Mouse (Mus musculus): Measurements from ENCODE around the gene Rps6ka4. TPM values are rescaled to one million over a fixed set of nuclear protein-coding genes. Genes with fewer than 3 reads are reported as not detected.

Rps6ka4 gene
- polyA plus RNA-seq, 1 experiment from 2014 or later: 10.8 TPM

DNA sequence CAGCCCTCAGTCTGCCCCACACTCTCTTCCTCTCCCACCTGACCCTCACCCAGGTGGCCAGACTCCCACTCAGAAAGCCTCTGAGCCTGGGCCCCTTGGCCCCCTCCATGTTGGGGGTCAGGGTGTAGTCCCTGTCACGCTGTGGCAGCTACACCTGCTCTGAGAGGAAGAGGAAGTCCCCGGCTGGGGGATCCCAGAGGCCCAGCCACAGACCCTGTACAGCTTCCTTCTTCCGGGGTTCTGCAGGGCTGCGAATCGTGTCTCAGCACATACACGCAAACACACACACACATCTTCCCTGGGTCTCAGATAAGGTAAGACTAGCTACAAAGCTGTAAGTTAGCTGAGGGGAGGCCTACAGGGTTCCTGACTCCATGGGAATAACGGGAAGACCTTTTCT, 17.6 kb upstream of the Rps6ka4 start, which contains the start of gene Ccdc88b:
Gene Ccdc88b (minus strand): TSS at position 181 of the 400 bp plus-strand sequence.
- Histone ChIP-seq H3K4me2 (replicated peaks) (no peak within 1 kb of the TSS), H3K4me1 (peaks cover 23% of the 10 kb centered on the region), H3K9ac (replicated peaks) (no peak within 1 kb of the TSS), H3K27ac (replicated peaks) (no peak within 1 kb of the TSS), H3K4me3 (no peak within 1 kb of the TSS), H3K36me3 (no peaks in the 10 kb centered on the region), H3K9me3 (no peaks in the 10 kb centered on the region), H3K27me3 (peaks cover 29% of the 10 kb centered on the region)
- WGBS: 74% methylated on average over 7 of the region's 7 CpGs
- no peak for ATAC-seq (ENCODE audit: low FRiP score, low read depth)

DNA sequence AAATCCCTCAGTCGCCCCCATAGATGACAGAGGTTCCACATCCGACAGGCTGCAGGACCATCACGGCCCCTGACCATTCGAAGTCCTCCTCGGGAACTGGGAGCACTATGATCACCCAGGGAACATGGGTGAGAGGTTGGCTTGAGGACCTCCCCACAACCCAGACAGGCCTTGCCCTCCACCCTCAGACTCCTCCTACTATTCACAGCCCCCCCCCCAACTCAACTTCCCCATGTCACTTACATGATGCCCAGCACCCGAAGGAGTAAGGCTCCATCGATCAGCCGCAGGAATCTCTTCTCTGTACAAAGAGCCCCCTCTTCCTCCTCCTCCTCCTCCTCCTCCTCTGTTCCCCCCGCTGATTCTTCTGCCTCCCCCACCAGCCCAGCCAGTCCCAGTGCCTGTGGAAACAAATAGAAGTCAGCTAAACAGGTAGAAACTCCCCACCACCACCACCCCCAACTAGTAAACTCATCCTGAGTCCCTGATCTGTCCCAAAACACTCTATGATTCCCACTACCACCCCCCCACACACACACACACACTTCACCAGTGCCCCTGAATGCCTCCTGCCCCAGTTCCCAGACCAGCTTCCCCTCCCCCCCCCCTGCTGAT, 17.1 kb upstream of the Rps6ka4 start:
- Histone ChIP-seq H3K9me3 (no peaks in the 10 kb centered on the region), H3K27me3 (peaks cover 34% of the 10 kb centered on the region), H3K4me3 (no peak overlapping the region), H3K9ac (replicated peaks) (no peak overlapping the region), H3K4me2 (replicated peaks) (no peak overlapping the region), H3K4me1 (peaks cover 23% of the 10 kb centered on the region), H3K36me3 (no peaks in the 10 kb centered on the region), H3K27ac (replicated peaks) (no peak overlapping the region)
- 75% methylated on average over 9 of the region's 9 CpGs for WGBS
- no peak for ATAC-seq (ENCODE audit: low FRiP score, low read depth)

DNA sequence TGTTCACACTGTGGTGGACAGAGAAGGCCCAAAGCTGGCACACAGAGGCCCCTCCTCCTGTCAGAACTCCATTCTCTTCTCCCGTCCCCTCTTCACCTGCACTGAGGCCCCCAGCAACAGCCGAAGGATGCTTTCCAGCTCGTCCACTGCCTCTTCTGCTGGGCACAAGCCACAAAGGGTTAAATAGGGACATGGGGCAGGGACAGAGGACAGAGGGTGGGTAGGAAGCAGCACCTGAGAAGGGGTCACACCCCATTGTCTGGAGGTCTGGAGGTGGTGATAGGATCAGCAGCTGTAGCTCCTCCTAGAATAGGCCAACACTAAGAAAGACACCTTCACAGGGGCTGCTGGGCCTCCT, 16.5 kb upstream of the Rps6ka4 start:
- H3K4me1 ChIP-seq: peaks cover 23% of the 10 kb centered on the region
- peaks cover 34% of the 10 kb centered on the region for H3K27me3 ChIP-seq
- H3K9ac ChIP-seq (replicated peaks): no peak overlapping the region
- no peak overlapping the region for H3K4me2 ChIP-seq (replicated peaks)
- H3K9me3 ChIP-seq: no peaks in the 10 kb centered on the region
- ATAC-seq (ENCODE audit: low FRiP score, low read depth): no peak
- H3K36me3 ChIP-seq: no peaks in the 10 kb centered on the region
- H3K4me3 ChIP-seq: no peak overlapping the region
- 54% methylated on average over 3 of the region's 3 CpGs for WGBS
- no peak overlapping the region for H3K27ac ChIP-seq (replicated peaks)

DNA sequence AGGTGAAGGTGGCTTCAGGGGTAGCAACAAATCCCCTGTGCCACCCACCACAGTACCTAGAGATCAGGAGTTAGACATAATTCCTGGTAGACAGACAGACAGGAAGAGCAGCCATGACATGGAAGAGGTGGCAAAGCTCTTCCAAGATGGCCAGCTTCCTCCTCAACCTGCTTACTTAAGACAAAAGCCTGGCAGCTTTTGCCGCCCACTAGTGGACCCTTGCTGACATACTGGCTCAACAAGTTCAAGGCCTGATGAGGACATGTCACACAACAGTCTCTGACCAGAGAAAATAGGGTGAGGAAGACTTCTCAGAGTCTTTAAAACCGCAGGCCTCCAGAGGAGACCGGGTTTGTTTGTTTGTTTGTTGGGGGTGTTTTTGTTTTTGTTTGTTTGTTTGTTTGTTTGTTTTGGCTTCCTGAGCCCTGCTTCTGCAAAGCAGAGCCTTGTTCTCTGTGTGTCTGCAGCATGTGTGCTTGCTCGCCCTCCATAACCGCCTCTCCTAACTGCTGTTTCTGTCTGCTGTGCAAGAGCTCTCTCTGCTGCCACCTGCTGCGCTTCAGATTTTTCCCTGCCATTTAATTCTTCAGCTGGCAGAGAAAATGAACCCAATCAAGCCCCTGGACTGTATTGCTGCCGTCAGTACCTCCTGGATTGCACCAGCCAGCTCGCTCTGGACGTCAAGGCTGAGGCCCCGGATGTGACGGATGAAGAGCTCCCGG, 16.0 kb upstream of the Rps6ka4 start:
- Histone ChIP-seq H3K27ac (replicated peaks) (no peak overlapping the region), H3K4me2 (replicated peaks) (no peak overlapping the region), H3K4me3 (no peak overlapping the region), H3K9ac (replicated peaks) (no peak overlapping the region), H3K27me3 (peaks cover 34% of the 10 kb centered on the region), H3K9me3 (no peaks in the 10 kb centered on the region), H3K4me1 (peaks cover 23% of the 10 kb centered on the region), H3K36me3 (no peaks in the 10 kb centered on the region)
- ATAC-seq (ENCODE audit: low FRiP score, low read depth): no peak
- 48% methylated on average over 12 of the region's 12 CpGs for WGBS

DNA sequence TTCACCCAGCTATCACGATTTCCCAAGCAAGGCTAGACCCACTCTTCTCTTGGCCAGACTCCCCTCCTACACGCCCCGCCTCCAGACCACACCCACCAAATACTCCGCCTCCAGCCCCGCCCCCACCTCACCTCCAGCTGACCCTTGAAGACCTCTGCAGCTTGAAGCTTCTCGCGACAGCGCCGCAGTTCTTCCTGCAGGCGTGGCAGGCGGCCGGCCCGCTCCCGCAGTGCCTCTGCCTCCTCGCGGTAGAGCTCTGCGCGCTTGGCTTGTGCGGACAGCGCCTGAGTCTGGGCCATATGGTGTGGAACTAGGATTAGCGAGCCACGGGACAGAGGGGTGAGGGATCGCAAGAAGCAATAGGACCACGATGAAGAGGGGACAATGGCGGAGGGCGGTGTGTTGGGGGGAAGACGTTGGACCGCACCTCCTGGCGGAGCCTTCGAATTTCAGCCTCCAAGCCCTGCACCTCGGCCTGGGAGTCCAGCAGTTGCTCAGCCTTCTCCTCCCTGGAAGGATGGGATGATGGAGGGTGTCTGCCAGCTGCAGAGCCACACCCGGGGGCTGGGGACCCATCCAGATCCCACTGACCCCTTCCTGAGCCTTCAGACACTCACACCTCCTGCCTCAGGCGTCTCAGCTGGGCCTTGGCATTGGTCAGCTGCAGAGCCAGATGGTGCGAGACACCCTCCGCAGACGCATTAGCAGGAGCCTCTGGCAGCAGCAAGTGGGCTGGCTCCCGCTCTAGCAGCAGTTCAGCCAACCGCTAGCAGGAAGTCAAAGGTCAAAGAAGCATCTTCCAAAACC, 15.0 kb upstream of the Rps6ka4 start:
- H3K27me3 ChIP-seq: peaks cover 42% of the 10 kb centered on the region
- H3K4me3 ChIP-seq: peak overlapping the region; percentile 22
- peak; percentile 75 for ATAC-seq (ENCODE audit: low FRiP score, low read depth)
- peak overlapping the region; percentile 44 for H3K4me2 ChIP-seq (replicated peaks)
- H3K27ac ChIP-seq (replicated peaks): peak overlapping the region; percentile 52
- no peak overlapping the region for H3K9ac ChIP-seq (replicated peaks)
- WGBS: 5% methylated on average over 38 of the region's 38 CpGs
- peaks cover 23% of the 10 kb centered on the region for H3K4me1 ChIP-seq
- no peaks in the 10 kb centered on the region for H3K9me3 ChIP-seq
- H3K36me3 ChIP-seq: no peaks in the 10 kb centered on the region

DNA sequence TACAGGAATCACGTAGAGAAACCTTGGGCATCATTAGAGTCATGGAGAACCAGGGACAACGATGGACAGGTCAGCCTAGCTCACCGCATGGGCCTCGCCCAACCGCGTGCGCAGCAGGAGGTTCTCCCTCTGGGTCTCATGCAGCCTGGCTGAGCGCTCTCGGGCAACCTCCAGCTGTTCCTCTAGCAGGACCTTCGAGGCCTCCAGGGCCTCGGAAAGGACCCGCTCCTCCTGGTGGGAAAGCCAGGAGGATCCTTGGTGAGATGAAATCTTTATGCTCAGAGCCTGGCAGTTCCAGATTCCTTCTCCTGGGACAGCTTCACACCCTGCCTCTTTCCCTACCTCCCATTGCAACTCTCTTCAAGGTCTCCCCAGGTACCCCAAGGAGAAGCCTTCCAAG, 14.2 kb upstream of the Rps6ka4 start:
- ATAC-seq (ENCODE audit: low FRiP score, low read depth): no peak
- Histone ChIP-seq H3K4me3 (no peak overlapping the region), H3K9ac (replicated peaks) (no peak overlapping the region), H3K27me3 (peaks cover 49% of the 10 kb centered on the region), H3K4me2 (replicated peaks) (peak overlapping the region; percentile 44), H3K27ac (replicated peaks) (no peak overlapping the region), H3K36me3 (no peaks in the 10 kb centered on the region), H3K9me3 (no peaks in the 10 kb centered on the region), H3K4me1 (peaks cover 23% of the 10 kb centered on the region)
- whole genome bisulfite sequencing: 87% methylated on average over 12 of the region's 12 CpGs

DNA sequence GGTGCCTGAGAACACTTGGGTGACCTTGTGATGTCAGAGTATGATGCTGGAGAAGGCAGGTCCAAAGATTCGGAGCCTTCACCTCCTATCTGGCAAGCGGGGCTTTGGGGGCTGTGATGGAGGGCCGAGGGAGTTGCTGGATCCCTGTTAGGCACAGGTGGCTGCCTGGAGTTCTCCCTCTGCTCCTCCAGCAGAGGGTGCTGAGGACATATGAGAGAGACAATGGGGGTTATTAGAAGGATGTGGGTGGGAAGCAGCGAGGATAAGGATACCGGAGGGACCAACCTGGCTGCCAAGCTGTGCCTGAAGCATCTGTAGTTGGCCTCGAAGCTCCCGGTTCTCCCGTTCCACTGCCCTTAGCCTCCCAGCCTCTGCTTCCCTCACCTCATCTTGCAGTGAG, 13.5 kb upstream of the Rps6ka4 start:
- H3K4me2 ChIP-seq (replicated peaks): no peak overlapping the region
- 78% methylated on average over 8 of the region's 8 CpGs for WGBS
- ATAC-seq (ENCODE audit: low FRiP score, low read depth): no peak

DNA sequence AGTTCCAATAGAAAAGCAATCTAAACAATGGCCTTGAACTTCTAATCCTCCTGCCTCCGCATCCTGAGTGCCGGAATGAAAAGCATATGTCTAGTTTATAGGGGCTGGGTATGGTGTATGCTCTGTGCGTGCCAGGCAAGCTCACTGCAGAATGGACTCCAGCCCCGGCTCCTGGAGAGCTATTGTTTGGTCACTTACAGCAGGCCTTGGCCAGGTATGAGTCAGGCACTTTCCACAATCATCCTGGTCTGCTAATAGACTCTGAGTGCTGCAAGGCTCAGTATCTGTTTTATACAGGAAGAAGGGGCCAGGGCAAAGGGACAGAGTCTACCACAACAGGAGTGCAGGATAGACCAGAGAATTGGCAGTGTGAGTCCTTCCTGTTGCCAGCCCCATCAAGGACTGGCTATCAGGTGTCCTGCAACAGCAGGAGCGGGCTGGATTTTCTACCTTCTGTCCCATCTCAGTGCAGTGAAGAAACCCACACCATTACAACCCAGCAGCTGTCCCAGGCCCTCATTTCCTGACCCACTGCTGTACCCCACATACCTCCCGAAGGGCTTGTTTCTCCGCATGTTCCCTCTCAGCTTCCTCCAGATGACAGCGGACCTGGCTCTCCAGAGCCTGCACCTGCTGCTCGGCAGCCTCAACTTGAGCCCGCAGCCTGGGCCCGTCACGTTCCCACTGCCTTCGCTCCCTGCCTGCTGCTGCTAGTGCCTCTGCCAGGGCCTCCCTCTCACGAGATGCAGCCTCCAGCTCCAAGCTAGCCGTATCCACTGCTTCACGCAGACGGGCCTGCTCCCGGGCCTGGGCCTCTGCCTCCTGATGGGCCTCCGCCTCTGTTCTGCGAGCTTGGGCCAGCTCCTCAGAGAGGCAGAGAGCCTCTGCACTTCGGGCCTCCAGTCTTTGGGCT, 12.2 kb upstream of the Rps6ka4 start:
- Histone ChIP-seq H3K9me3 (no peaks in the 10 kb centered on the region), H3K4me2 (replicated peaks) (no peak overlapping the region), H3K27ac (replicated peaks) (no peak overlapping the region), H3K4me3 (no peak overlapping the region), H3K4me1 (peaks cover 28% of the 10 kb centered on the region), H3K36me3 (no peaks in the 10 kb centered on the region), H3K9ac (replicated peaks) (no peak overlapping the region), H3K27me3 (peaks cover 70% of the 10 kb centered on the region)
- 78% methylated on average over 21 of the region's 21 CpGs for WGBS
- ATAC-seq (ENCODE audit: low FRiP score, low read depth): no peak

More for the DNA sequence above, 13.5 kb upstream of the Rps6ka4 start:
- Histone ChIP-seq H3K9ac (replicated peaks) (no peak overlapping the region), H3K4me1 (peaks cover 23% of the 10 kb centered on the region), H3K9me3 (no peaks in the 10 kb centered on the region), H3K36me3 (no peaks in the 10 kb centered on the region), H3K4me3 (no peak overlapping the region), H3K27ac (replicated peaks) (no peak overlapping the region), H3K27me3 (peaks cover 57% of the 10 kb centered on the region)

DNA sequence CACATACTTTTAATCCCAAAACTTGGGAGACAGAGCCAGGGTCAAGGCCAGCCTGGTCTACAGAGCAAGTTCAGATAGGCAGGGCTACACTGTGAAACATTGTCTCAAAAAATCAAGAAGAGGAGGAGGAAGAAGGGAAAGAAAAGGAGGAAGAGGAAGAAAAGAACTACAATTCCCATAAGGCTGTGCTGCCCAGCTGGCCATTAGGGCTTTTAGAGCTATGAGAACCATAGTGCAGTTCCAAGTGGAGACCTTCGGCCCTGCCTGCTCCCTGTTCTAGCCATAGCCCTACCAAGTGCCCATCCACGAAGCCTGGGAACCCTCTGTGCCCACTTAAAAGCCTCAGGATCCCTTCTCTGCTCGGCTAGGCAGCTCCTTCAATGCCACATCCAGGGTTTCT, 11.1 kb upstream of the Rps6ka4 start:
- H3K36me3 ChIP-seq: no peaks in the 10 kb centered on the region
- whole genome bisulfite sequencing: 78% methylated on average over 3 of the region's 3 CpGs
- ATAC-seq (ENCODE audit: low FRiP score, low read depth): no peak

DNA sequence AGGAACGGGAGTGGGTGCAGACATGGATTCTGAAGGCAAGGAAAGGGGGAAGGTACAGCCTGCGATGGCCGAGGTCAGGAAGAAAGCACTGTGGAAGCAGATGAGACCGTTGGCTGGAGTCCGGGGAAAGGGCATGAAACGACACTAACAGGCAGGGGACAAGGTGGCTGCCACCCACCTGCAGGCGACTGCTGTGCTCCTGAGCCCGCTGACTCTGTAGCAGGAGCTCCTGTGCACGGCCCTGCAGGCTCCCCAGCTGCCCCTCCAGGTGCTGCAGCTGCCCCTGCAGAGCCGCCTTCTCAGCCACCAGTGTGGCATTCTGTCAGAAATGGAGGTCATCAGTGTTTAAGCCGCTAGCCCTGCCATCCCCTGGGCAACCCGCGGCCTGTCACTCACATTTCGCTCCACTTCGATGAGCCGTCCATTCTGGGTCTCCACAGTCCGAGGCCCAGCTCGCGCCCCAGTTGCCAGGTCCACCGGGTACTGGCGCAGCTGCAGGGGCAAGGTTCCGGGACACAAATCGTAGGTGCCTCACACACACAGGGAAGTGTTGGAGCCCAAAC, 9.2 kb upstream of the Rps6ka4 start:
- Histone ChIP-seq H3K4me1 (peaks cover 6% of the 10 kb centered on the region), H3K9ac (replicated peaks) (no peak overlapping the region), H3K27me3 (peaks cover 76% of the 10 kb centered on the region), H3K36me3 (no peaks in the 10 kb centered on the region), H3K4me2 (replicated peaks) (no peak overlapping the region), H3K9me3 (no peaks in the 10 kb centered on the region), H3K27ac (replicated peaks) (no peak overlapping the region), H3K4me3 (no peak overlapping the region)
- WGBS: 70% methylated on average over 23 of the region's 23 CpGs
- no peak for ATAC-seq (ENCODE audit: low FRiP score, low read depth)

More for the DNA sequence above, 11.1 kb upstream of the Rps6ka4 start:
- Histone ChIP-seq H3K4me2 (replicated peaks) (no peak overlapping the region), H3K27ac (replicated peaks) (no peak overlapping the region), H3K27me3 (peaks cover 77% of the 10 kb centered on the region), H3K9me3 (no peaks in the 10 kb centered on the region), H3K4me3 (no peak overlapping the region), H3K9ac (replicated peaks) (no peak overlapping the region), H3K4me1 (peaks cover 23% of the 10 kb centered on the region)

DNA sequence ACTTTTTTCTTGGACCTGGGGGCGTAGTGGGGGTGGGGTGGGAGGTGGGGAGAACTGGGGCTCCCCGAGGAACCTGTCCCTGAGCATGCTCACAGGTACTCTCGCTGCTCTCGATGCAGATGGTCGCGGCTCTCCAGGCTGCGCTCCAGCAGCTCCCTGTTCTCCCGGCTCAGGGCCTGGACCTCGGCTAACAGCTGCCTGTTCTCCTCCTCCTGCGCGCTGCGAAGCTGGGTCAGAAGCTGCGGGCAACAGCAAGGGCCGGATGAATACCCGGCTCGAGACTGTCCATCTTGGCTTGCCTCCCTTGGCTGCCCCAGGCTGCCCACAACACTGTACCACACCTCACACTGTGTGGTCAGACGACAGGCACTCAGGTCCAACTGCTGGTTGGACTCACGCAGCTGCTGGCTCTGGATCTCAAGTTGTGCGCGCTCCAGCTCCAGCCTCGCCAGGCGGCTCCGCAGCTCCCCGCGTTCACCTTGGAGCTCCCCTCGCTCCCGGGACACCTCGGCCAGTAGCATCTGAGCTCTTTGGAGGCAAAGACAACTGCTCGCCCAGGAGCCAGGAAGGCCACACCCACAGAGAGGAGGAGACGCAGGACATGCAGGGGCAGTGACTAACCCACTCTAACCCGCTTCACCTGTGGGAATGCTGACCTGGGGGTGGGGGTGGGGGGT, 7.5 kb upstream of the Rps6ka4 start:
- no peaks in the 10 kb centered on the region for H3K9me3 ChIP-seq
- H3K9ac ChIP-seq (replicated peaks): no peak overlapping the region
- WGBS: 3% methylated on average over 31 of the region's 31 CpGs
- ATAC-seq (ENCODE audit: low FRiP score, low read depth): no peak
- H3K27me3 ChIP-seq: peaks cover 80% of the 10 kb centered on the region
- H3K27ac ChIP-seq (replicated peaks): no peak overlapping the region
- H3K4me2 ChIP-seq (replicated peaks): peak overlapping the region; percentile 41
- H3K4me1 ChIP-seq: peaks cover 6% of the 10 kb centered on the region
- H3K4me3 ChIP-seq: peak overlapping the region; percentile 24
- no peaks in the 10 kb centered on the region for H3K36me3 ChIP-seq
